Mouse (Mus musculus) liver, postnatal 0 days (tissue): ENCODE measurements around the gene H2-T22. TPM values are rescaled to one million over a fixed set of nuclear protein-coding genes. Genes with fewer than 3 reads are reported as not detected.
"Not testable (repeated sequence)": the region's sequence is repeated elsewhere in the genome, so short reads cannot be mapped to it uniquely, and the experiment has no call there.

ENCODE experiments used
- ATAC-seq: fragments of 200-750 bp; cut with Nextera tagmentation; 2 replicates; pipeline ENCODE4 v1.8.0; 2017; ENCODE audit warnings: mild to moderate bottlenecking, moderate library complexity
- DNase-seq: peaks from one replicate; pipeline ENCODE4 v3.0.0-alpha.2; 2016
- H3K27ac ChIP-seq: fragments of 300-500 bp; sonication (generic); 2 replicates; pipeline ENCODE4 v1.5.1; 2014; ENCODE audit warnings: antibody characterized with exemption, moderate library complexity, mild to moderate bottlenecking, low read depth
- H3K27me3 ChIP-seq: fragments of 300-500 bp; sonication (generic); 2 replicates; pipeline ENCODE4 v1.6.1; 2014; ENCODE audit warnings: low read length, control low read depth, mixed read lengths; ENCODE audit not compliant: insufficient read depth
- H3K36me3 ChIP-seq: fragments of 300-500 bp; sonication (generic); replicated peaks from 2 replicates; pipeline ENCODE4 v1.6.1; 2014; ENCODE audit warnings: mild to moderate bottlenecking, control low read depth, low read length, moderate library complexity, mixed read lengths; ENCODE audit not compliant: insufficient read depth
- H3K4me1 ChIP-seq: fragments of 300-500 bp; sonication (generic); 2 replicates; pipeline ENCODE4 v1.6.1; 2014; ENCODE audit warnings: antibody characterized with exemption, mild to moderate bottlenecking, control low read depth; ENCODE audit not compliant: insufficient read depth
- H3K4me2 ChIP-seq: fragments of 300-500 bp; sonication (generic); 2 replicates; pipeline ENCODE4 v1.6.1; 2014; ENCODE audit warnings: low read depth, mild to moderate bottlenecking, low read length, moderate library complexity, mixed read lengths
- H3K4me3 ChIP-seq: fragments of 300-500 bp; sonication (generic); 2 replicates; pipeline ENCODE4 v1.5.1; 2014; ENCODE audit warnings: low read depth, low read length
- H3K9ac ChIP-seq: fragments of 300-500 bp; sonication (generic); replicated peaks from 2 replicates; pipeline ENCODE4 v1.6.1; 2014; ENCODE audit warnings: mild to moderate bottlenecking, moderate library complexity
- H3K9me3 ChIP-seq: fragments of 300-500 bp; sonication (generic); 2 replicates; pipeline ENCODE4 v1.6.1; 2016; ENCODE audit warnings: mild to moderate bottlenecking, control low read depth, low read length, mixed read lengths
- CTCF ChIP-seq: sonication (generic); IDR thresholded peaks from 2 replicates; pipeline ENCODE4 v1.5.1; 2016; ENCODE audit warnings: antibody characterized with exemption, low read depth
- EP300 ChIP-seq: IDR thresholded peaks from 2 replicates; pipeline ENCODE4 v1.6.1; 2016; ENCODE audit warnings: antibody characterized with exemption, low read depth, mild to moderate bottlenecking
- WGBS: fragments of 180-500 bp; shearing (Covaris S2); extraction: QIAGEN DNeasy Blood & Tissue Kit; methylation state at CpG from one replicate; pipeline ENCODE4 v1.1.7; 2014; ENCODE audit not compliant: insufficient replicate concordance; 5-methylcytosine and 5-hydroxymethylcytosine counted together
- polyA plus RNA-seq: library from polyadenylated mRNA; unstranded; fragments of >200 nt; fragmentation: Nextera tagmentation; extraction: Ambion mirVana; gene quantifications from 2 replicates; pipeline ENCODE4 v1.2.1, GENCODE M21; 2015

H2-T22 gene
- polyA plus RNA-seq, 1 experiment from 2014 or later: 17.1 TPM

- Histone ChIP-seq H3K9ac (no peak overlapping the region), H3K27me3 (no peaks in the 10 kb centered on the region), H3K4me3 (no peak overlapping the region), H3K4me1 (peaks cover 14% of the 10 kb centered on the region), H3K27ac (no peak overlapping the region), H3K9me3 (peaks cover 3% of the 10 kb centered on the region; the same call in 1 of the 2 replicates), H3K4me2 (no peak overlapping the region), H3K36me3 (peaks cover 42% of the 10 kb centered on the region)
- 89% methylated on average over 5 of the region's 5 CpGs for WGBS
- TF ChIP-seq EP300 (no peak), CTCF (no peak)
- ATAC-seq (no peak), DNase-seq (no peak)
These were observed 27.6 kb downstream of the H2-T22 start for GRCm38 (mm10) chr17:36014977-36015376.

GRCm38 (mm10) chr17:36004409-36004808 lies 38.1 kb downstream of the H2-T22 start:
- not testable (repeated sequence) for H3K27ac ChIP-seq, DNase-seq, H3K4me3 ChIP-seq, H3K9ac ChIP-seq, H3K27me3 ChIP-seq, H3K9me3 ChIP-seq, H3K4me2 ChIP-seq, ATAC-seq
- 75% methylated on average over 7 of the region's 7 CpGs for WGBS
- Histone ChIP-seq H3K4me1 (peaks cover 14% of the 10 kb centered on the region), H3K36me3 (peaks cover 19% of the 10 kb centered on the region)

GRCm38 (mm10) chr17:36003331-36003730 lies 39.2 kb downstream of the H2-T22 start:
- H3K9ac ChIP-seq: no peak overlapping the region
- DNase-seq: no peak
- TF ChIP-seq EP300 (no peak), CTCF (no peak)
- H3K4me3 ChIP-seq: no peak overlapping the region
- no peak overlapping the region for H3K4me2 ChIP-seq
- 96% methylated on average over 7 of the region's 7 CpGs for WGBS
- peaks cover 19% of the 10 kb centered on the region for H3K36me3 ChIP-seq
- H3K27ac ChIP-seq: no peak overlapping the region
- peaks cover 2% of the 10 kb centered on the region; the same call in 1 of the 2 replicates for H3K9me3 ChIP-seq
- peaks cover 20% of the 10 kb centered on the region for H3K4me1 ChIP-seq
- no peak for ATAC-seq
- H3K27me3 ChIP-seq: no peaks in the 10 kb centered on the region

- Histone ChIP-seq H3K4me3 (no peak overlapping the region), H3K27me3 (no peaks in the 10 kb centered on the region), H3K27ac (peak overlapping the region; percentile 85), H3K9ac (no peak overlapping the region), H3K36me3 (peaks cover 19% of the 10 kb centered on the region), H3K4me1 (peaks cover 32% of the 10 kb centered on the region), H3K4me2 (peak overlapping the region; percentile 49), H3K9me3 (peaks cover 2% of the 10 kb centered on the region; the same call in 1 of the 2 replicates)
- ATAC-seq (peak; percentile 78), DNase-seq (peak; percentile 76)
- 62% methylated on average over 6 of the region's 6 CpGs for WGBS
- TF ChIP-seq CTCF (no peak), EP300 (peak; percentile 92)
These were observed 40.6 kb downstream of the H2-T22 start for GRCm38 (mm10) chr17:36001966-36002365.

- peak overlapping the region; percentile 85 for H3K27ac ChIP-seq
- 0 out of 2 replicates have a peak overlapping the region, but pooled peaks have one; percentile 3 for H3K9ac ChIP-seq
These were observed 41.2 kb downstream of the H2-T22 start for GRCm38 (mm10) chr17:36001121-36001897.

GRCm38 (mm10) chr17:36000349-36000748 lies 42.2 kb downstream of the H2-T22 start:
- H3K4me2 ChIP-seq: peak overlapping the region; percentile 66
- H3K4me3 ChIP-seq: no peak overlapping the region
- H3K36me3 ChIP-seq: peaks cover 6% of the 10 kb centered on the region; the same call in 1 of the 2 replicates
- H3K27me3 ChIP-seq: no peaks in the 10 kb centered on the region
- 66% methylated on average over 4 of the region's 4 CpGs for WGBS
- TF ChIP-seq CTCF (no peak), EP300 (no peak)
- peak overlapping the region; percentile 85 for H3K27ac ChIP-seq
- H3K9ac ChIP-seq: no peak overlapping the region; the same call in 1 of the 2 replicates
- peaks cover 35% of the 10 kb centered on the region for H3K4me1 ChIP-seq
- ATAC-seq (no peak), DNase-seq (no peak)
- no peaks in the 10 kb centered on the region for H3K9me3 ChIP-seq

More at GRCm38 (mm10) chr17:36001121-36001897, 41.2 kb downstream of the H2-T22 start:
- 78% methylated on average over 12 of the region's 12 CpGs for WGBS
- Histone ChIP-seq H3K4me2 (peak overlapping the region; percentile 66), H3K4me1 (peaks cover 32% of the 10 kb centered on the region), H3K27me3 (no peaks in the 10 kb centered on the region), H3K36me3 (peaks cover 13% of the 10 kb centered on the region), H3K9me3 (0 out of 2 replicates have a peak, but pooled peaks cover 2% of the 10 kb centered on the region), H3K4me3 (no peak overlapping the region)
- ATAC-seq (peak; percentile 48), DNase-seq (no peak)
- TF ChIP-seq EP300 (no peak), CTCF (no peak)
